Mouse (Mus musculus): ENCODE measurements around the gene Hibch.
"Not testable (repeated sequence)": the region's sequence is repeated elsewhere in the genome, so short reads cannot be mapped to it uniquely, and the experiment has no call there.

Hibch gene

GRCm38 (mm10) chr1:52884208-52884607, 39.5 kb downstream of the Hibch start:
- DNase-seq (ENCODE audit: low read depth, low spot score) = no peak

- no peak for DNase-seq (ENCODE audit: low read depth, low spot score)
Measured at GRCm38 (mm10) chr1:52909783-52910182, 65.1 kb downstream of the Hibch start.

GRCm38 (mm10) chr1:52916655-52917054, 71.9 kb downstream of the Hibch start:
- no peak for DNase-seq (ENCODE audit: low read depth, low spot score)

GRCm38 (mm10) chr1:52918897-52919296, 74.2 kb downstream of the Hibch start:
- DNase-seq (ENCODE audit: low read depth, low spot score) = not testable (repeated sequence)

- DNase-seq (ENCODE audit: low read depth, low spot score) = not testable (repeated sequence)
Measured at GRCm38 (mm10) chr1:52924482-52924881, 79.8 kb downstream of the Hibch start.

GRCm38 (mm10) chr1:52934494-52934893, 89.8 kb downstream of the Hibch start:
- DNase-seq (ENCODE audit: low read depth, low spot score) = no peak

GRCm38 (mm10) chr1:52939021-52939420, 94.3 kb downstream of the Hibch start:
- no peak for DNase-seq (ENCODE audit: low read depth, low spot score)

GRCm38 (mm10) chr1:52947895-52948294, 103.2 kb downstream of the Hibch start:
- no peak for DNase-seq (ENCODE audit: low read depth, low spot score)

GRCm38 (mm10) chr1:52951146-52951868, 106.6 kb downstream of the Hibch start:
- no peak for DNase-seq (ENCODE audit: low read depth, low spot score)

- no peak for DNase-seq (ENCODE audit: low read depth, low spot score)
Measured at GRCm38 (mm10) chr1:52952143-52952542, 107.4 kb downstream of the Hibch start.

- DNase-seq (ENCODE audit: low read depth, low spot score) = no peak
Measured at GRCm38 (mm10) chr1:52952551-52953397, 108.0 kb downstream of the Hibch start.

GRCm38 (mm10) chr1:52953548-52953947, 108.8 kb downstream of the Hibch start:
- no peak for DNase-seq (ENCODE audit: low read depth, low spot score)

GRCm38 (mm10) chr1:52954456-52954855, 109.7 kb downstream of the Hibch start:
- DNase-seq (ENCODE audit: low read depth, low spot score) = no peak

- no peak for DNase-seq (ENCODE audit: low read depth, low spot score)
Measured at GRCm38 (mm10) chr1:52955102-52955501, 110.4 kb downstream of the Hibch start.

GRCm38 (mm10) chr1:52956746-52957145, 112.0 kb downstream of the Hibch start:
- no peak for DNase-seq (ENCODE audit: low read depth, low spot score)

GRCm38 (mm10) chr1:52960191-52960590, 115.5 kb downstream of the Hibch start:
- DNase-seq (ENCODE audit: low read depth, low spot score) = no peak

GRCm38 (mm10) chr1:52963097-52963496, 118.4 kb downstream of the Hibch start:
- no peak for DNase-seq (ENCODE audit: low read depth, low spot score)

GRCm38 (mm10) chr1:52964581-52964980, 119.9 kb downstream of the Hibch start:
- DNase-seq (ENCODE audit: low read depth, low spot score) = no peak

All from retina, postnatal 7 days (tissue).